Mouse (Mus musculus) erythroblast, adult 5-6 weeks (primary cell): ENCODE results near the gene Fry. TPM values are rescaled to one million over a fixed set of nuclear protein-coding genes. Genes with fewer than 3 reads are reported as not detected.

Experiments used
- ATAC-seq: replicated peaks from 2 replicates; pipeline ENCODE4 v1.8.0; 2016; ENCODE audit warnings: moderate number of reproducible peaks, mild to moderate bottlenecking, moderate TSS enrichment, inconsistent platforms; ENCODE audit not compliant: poor library complexity, low FRiP score, severe bottlenecking
- total RNA-seq, 2 experiments: library from RNA; stranded (forward) in 1 of 2; stranded (reverse) in 1 of 2; fragments of 150-400 nt in 1 of 2; fragments of 200-764, 138-1000 nt in 1 of 2; gene quantifications; 2 replicates each; pipeline versions ENCODE4 v1.2.3 to v1.2.4; 2015 to 2017; ENCODE audit warnings: low replicate concordance in 2 of 2

Gene Fry
- total RNA-seq, 2 experiments from 2014 or later: 16.1 to 16.4 TPM

- ATAC-seq: no peak
These were observed 48.4 kb downstream of the Fry start for GRCm38 (mm10) chr5:150166811-150167210.

DNA sequence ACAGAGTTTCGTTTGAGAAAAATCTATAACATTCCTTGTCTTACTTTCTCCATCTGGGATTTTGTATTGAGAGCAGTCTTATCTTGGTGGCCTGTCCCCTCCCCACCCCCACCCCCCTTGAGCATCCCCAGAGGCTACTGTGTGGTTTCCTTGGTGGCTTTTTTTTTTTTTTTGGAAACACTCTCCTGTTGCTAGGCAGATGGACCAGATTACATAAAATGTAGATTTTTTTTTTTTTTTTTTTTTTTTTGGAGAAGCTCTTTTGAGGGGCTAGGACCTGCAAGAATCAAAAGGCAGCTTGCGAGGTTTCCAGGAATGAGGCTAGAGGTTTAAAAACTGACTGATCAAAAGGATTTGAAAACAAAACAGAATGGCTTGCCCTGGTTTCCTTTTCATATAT lies 48.8 kb downstream of the Fry start:
- ATAC-seq: no peak

DNA sequence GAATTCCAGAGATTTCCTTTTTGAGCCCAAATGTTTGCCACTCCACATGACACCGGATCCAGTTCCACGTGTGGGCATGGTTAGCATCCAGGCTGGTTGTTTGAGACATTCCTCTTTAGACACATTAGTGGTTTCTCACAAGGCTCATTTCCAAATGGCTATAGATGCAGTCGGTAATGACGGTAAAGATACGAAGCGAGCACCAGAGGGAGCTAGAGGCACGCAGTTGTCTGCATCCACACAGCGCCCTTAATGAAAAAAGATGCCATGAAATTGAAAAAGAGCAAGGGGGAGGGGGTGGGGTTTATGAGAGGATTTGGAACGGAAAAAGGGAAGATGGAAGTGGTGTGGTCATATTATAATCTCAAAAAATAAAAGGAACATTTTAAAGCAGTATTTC lies 50.3 kb downstream of the Fry start:
- no peak for ATAC-seq

- no peak for ATAC-seq
These were observed 53.1 kb downstream of the Fry start for GRCm38 (mm10) chr5:150171562-150171961.

GRCm38 (mm10) chr5:150173869-150174268 lies 55.4 kb downstream of the Fry start:
- ATAC-seq: no peak

DNA sequence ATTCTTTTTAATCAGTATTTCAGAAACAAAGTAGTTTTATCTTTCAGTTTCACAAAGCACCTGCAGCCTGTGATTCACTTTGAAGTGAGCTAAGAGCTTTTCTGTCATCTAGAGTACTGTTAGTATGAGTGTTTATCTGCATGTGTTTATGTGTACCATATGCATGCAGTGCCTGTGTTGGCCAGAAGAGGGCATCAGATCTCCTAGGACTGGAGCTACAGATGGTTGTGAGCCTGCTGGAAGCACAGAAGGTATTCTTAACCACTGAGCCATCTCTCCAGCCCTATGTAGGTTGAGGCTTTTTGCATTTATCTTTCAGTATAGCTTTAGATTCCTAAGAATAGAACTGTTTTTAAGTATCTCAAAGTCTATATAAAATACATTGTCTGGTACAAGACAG lies 56.5 kb downstream of the Fry start:
- ATAC-seq: no peak

DNA sequence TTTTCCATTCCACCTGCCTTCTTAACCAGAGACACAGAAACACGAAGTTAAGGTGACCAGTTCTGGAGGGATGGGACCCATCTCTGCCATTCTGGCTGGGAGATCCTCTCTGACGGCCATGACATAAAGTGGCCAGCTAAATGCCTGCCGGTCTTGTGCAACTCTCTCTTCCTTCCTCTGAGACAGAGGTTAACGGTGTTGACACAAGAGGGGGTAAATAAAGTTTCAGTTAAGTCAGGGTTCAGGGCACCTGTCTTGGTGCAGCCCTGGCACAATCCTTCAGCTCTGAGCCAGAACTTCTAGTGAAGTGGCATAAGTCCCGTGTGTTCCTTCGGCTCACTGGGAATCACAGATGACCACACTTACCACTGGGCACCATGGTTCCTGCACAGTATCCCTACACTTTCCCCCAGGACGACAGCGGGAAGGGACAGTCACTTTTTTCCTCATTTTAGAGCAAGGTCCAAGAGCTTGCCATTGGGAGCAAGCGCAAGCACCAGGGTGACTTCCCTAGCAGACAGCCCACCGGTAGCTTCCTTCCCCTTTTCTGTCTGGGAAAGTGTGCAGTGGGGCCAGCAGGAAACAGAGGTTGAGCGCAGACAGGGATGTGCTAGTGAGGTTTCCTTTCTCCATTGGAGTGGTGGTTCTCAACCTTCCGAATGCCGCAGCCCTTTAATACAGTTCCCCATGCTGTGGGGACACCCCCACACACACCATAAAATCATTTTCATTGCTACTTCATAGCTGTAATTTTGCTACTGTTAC lies 58.0 kb downstream of the Fry start:
- ATAC-seq: no peak

DNA sequence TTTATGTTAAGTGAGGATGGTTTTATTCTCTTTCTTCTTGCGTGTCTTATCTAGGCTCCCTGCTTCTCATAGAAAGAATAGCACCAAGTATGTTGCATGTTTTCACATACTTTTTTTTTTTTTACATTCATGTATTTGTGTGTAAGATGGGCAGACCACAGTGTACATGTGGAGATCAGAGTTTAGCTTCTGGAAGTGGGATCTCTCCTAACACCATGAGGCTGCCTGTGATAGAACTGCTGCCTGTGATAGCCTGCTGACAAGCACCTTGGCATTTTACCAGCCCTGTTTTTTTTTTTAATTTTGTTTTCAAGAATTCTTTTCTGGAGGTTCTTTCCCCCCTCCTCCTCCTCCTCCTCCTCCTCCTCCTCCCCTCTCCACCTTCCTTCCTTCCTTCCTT lies 59.3 kb downstream of the Fry start:
- 0 out of 2 replicates have a peak, but pooled peaks have one; percentile 53 for ATAC-seq

DNA sequence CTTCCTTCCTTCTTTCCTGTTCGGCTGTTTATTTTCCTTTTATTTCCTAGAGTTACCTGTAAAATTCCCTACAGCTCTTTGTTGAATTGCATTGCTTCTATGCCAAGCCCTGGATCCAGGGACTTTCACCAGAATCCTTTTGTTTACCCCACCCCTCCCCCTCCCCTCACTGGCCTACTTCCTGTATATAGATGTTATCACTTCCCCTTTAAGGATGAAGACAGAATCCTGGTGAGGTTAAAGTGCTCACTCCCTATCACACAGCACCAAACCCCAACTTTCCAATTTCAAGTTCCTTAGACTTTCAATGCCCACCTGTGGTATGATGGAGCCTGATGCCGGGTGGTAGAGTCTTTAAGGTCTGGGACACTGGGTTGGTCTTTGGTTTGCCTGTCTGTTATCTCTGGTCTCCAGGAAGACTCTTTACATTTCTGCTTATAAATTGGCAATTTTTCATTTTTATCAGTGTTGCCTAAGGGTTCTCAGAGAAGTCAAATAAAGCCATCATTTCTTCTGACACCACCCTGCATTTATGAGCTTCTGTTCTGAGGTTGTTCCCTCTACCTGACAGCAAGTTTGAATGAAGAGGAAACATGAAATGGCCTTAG lies 59.9 kb downstream of the Fry start:
- ATAC-seq: peak; percentile 43

DNA sequence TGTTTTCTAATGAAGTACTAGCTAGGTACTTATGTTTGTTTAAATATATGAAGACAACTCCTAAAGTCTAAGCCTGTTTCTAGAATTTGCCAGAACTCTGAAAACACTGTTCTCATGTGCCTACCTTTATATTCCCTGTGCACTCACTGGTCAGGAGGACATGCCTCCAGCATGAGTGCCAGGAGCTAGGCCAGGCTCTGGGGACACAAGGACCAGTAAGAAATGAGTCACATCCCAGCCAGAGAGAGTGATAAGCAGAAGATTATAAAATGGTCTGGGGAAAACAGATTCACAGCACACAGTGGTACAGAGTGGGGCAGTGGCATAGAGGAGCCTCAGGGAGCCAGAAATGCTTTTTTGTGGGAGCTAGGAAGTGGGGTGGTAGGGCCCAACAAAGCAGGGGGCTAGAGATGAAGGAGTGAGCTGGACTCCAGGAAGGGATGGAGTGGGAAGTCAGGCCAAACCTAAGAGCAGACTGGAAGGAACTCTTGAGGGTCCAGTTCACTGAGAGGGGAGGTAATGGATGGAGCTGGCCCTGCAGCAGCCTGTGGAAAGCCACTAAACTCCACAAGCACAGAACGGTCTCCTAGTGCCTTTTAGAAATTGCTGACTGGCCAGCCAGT lies 62.7 kb downstream of the Fry start:
- ATAC-seq: no peak

GRCm38 (mm10) chr5:150184959-150185358 lies 66.5 kb downstream of the Fry start:
- ATAC-seq: no peak

- ATAC-seq: no peak
These were observed 67.7 kb downstream of the Fry start for GRCm38 (mm10) chr5:150186121-150186520.

DNA sequence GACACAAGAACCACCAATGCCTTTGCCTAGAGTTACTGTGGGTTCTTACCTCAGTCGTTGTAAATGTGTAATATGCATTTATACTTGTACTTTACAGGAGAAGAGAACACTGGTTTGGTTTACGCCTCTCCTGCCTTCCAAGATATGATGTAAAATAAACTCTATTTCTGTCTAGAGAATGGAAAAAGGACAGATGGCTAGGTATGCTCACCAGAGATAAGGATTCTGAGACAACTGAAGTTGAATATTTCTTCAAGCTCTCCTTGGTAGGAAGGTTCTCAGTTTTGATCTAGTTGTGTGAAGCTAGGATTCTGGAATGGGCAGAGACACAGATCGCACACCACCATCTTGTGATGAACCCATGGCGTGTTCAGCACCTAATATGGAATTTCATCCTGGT lies 68.2 kb downstream of the Fry start:
- no peak for ATAC-seq

DNA sequence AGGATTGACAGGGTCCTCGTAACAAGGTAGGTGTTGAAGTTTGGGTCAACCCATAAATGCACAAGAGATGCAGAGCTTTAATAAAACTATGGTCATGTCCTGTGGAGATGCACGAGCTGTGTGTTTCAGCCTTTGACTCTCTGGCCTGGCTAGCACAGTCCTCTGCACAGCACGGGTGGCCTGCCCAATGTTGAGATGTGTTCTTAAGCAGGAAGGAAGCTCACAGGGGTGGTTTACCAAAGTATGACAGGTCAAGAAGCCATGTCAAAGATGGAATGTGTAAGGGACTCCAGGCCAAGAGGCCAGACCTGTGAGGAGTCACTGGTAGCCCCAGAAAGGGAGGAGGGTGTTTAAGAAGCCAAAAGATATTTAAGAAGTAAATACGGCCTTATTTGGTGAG lies 69.6 kb downstream of the Fry start:
- no peak for ATAC-seq

DNA sequence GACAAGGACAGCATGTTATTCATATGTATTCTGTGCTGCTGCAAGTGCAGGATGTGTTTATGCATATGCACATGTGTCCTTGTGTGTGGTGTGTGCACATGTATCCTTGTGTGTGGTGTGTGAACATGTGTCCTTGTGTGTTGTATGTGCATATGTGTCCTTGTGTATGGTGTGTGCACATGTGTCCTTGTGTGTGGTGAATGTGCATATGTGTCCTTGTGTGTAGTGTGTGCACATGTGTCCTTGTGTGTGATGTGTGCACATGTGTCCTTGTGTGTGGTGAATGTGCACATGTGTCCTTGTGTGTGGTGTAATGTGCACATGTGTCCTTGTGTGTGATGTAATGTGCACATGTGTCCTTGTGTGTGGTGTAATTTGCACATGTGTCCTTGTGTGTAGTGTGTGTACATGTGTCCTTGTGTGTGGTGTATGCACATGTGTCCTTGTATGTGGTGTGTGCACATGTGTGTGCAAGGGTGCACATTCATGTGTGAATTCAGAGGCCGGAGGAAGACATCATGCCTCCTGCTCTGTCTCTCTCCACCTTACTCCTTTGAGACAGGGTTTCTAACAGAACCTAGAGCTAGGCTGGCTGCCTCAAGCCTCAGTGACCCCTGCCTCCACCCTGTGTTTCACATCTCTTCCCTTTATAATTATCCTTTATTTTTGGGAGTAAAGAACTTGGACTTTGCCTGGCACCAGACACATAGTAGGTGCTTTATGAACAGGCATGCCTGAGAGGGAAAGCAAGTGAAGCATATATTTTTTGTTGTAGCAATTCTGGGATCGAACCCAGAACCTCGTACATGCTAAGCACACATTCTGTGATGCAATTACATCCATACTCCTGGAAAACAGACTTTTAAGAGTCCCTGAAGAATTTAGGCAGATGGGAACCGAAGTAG lies 72.3 kb downstream of the Fry start:
- no peak for ATAC-seq

GRCm38 (mm10) chr5:150195514-150196210 lies 77.2 kb downstream of the Fry start:
- ATAC-seq: peak; percentile 72

- ATAC-seq: peak; percentile 61; the same call in 1 of the 2 replicates
These were observed 77.8 kb downstream of the Fry start for GRCm38 (mm10) chr5:150196211-150196585.

DNA sequence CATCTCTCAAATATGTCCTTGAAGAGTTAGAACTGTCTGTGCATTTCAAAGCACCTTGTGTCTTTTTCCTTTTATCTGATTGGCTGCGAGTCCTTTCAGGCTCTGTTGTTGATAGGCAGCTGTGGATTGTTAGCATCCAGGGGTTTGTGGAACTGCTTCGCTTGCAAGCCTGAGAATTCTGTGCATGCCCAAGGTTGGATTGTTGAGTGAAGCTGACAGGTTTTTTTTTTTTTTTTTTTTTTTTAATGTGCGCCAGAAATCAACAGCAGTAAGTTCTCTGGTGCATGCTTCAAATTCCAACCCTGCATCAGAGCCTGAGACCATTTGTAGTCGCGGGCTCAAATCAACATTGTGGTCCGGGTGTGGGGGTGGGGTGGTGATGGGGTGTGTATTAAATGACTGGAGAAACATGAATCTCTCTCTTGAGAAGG lies 78.5 kb downstream of the Fry start:
- ATAC-seq: no peak

DNA sequence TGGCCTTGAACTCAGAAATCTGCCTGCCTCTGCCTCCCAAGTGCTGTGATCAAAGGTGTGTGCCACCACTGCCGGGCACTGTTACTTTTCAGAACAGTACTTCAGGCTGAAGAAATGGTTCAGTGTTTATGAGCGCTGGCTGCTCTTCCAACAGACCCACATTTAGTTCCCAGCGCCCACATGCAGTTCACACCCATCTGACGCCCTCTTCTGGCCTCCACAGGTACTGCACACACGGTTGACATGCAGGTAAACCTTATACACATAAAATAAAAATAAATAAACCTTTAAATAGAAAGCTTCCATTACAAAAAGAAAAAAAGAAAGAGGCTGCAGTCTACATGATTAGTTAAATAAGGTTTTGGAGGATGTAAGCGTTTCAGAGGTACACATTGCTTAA lies 88.3 kb downstream of the Fry start:
- ATAC-seq: no peak

- no peak for ATAC-seq
These were observed 89.2 kb downstream of the Fry start for GRCm38 (mm10) chr5:150207596-150207995.
